Mouse (Mus musculus): ENCODE results near the gene Mrgpre. TPM values are rescaled to one million over a fixed set of nuclear protein-coding genes. Genes with fewer than 3 reads are reported as not detected.

The Mrgpre gene
- 0.36 TPM in 1 of 2 replicates, not detected in the other for total RNA-seq (2015; ENCODE audit: low replicate concordance)
- total RNA-seq (2017; ENCODE audit: low replicate concordance): 0.38 TPM in 1 of 2 replicates, not detected in the other

- ATAC-seq (replicated peaks; ENCODE audit: low FRiP score, poor library complexity, severe bottlenecking): no peak
These were observed at the start of gene Mrgpre for GRCm38 (mm10) chr7:143783996-143784829. Gene Mrgpre (minus strand): TSS chr7:143784500.

- no peak for ATAC-seq (replicated peaks; ENCODE audit: low FRiP score, poor library complexity, severe bottlenecking)
These were observed 49.4 kb upstream of the Mrgpre start for GRCm38 (mm10) chr7:143833581-143834190.

GRCm38 (mm10) chr7:143832611-143833010, 48.3 kb upstream of the Mrgpre start:
- ATAC-seq (replicated peaks; ENCODE audit: low FRiP score, poor library complexity, severe bottlenecking): no peak

- no peak for ATAC-seq (replicated peaks; ENCODE audit: low FRiP score, poor library complexity, severe bottlenecking)
These were observed 47.9 kb upstream of the Mrgpre start for GRCm38 (mm10) chr7:143832196-143832595.

- no peak; the same call in 1 of the 2 replicates for ATAC-seq (replicated peaks; ENCODE audit: low FRiP score, poor library complexity, severe bottlenecking)
These were observed 46.1 kb upstream of the Mrgpre start for GRCm38 (mm10) chr7:143830399-143830798.

GRCm38 (mm10) chr7:143829504-143830331, 45.4 kb upstream of the Mrgpre start:
- ATAC-seq (replicated peaks; ENCODE audit: low FRiP score, poor library complexity, severe bottlenecking): peak; percentile 98

- no peak for ATAC-seq (replicated peaks; ENCODE audit: low FRiP score, poor library complexity, severe bottlenecking)
These were observed 42.7 kb upstream of the Mrgpre start for GRCm38 (mm10) chr7:143826985-143827384.

- ATAC-seq (replicated peaks; ENCODE audit: low FRiP score, poor library complexity, severe bottlenecking): no peak
These were observed 38.9 kb upstream of the Mrgpre start for GRCm38 (mm10) chr7:143823266-143823605.

- peak; percentile 97 for ATAC-seq (replicated peaks; ENCODE audit: low FRiP score, poor library complexity, severe bottlenecking)
These were observed 38.3 kb upstream of the Mrgpre start, which contains the start of the genes Nadsyn1 and Dhcr7 for GRCm38 (mm10) chr7:143822375-143823265. Gene Nadsyn1 (minus strand): TSS chr7:143822849. Gene Dhcr7 (plus strand): TSS chr7:143823145.

- ATAC-seq (replicated peaks; ENCODE audit: low FRiP score, poor library complexity, severe bottlenecking): no peak
These were observed 36.9 kb upstream of the Mrgpre start for GRCm38 (mm10) chr7:143821241-143821640.

GRCm38 (mm10) chr7:143819201-143819600, 34.9 kb upstream of the Mrgpre start:
- ATAC-seq (replicated peaks; ENCODE audit: low FRiP score, poor library complexity, severe bottlenecking): no peak

GRCm38 (mm10) chr7:143808909-143809308, 24.6 kb upstream of the Mrgpre start:
- no peak for ATAC-seq (replicated peaks; ENCODE audit: low FRiP score, poor library complexity, severe bottlenecking)

- no peak for ATAC-seq (replicated peaks; ENCODE audit: low FRiP score, poor library complexity, severe bottlenecking)
These were observed 20.9 kb upstream of the Mrgpre start for GRCm38 (mm10) chr7:143805199-143805624.

GRCm38 (mm10) chr7:143801195-143802065, 17.1 kb upstream of the Mrgpre start:
- ATAC-seq (replicated peaks; ENCODE audit: low FRiP score, poor library complexity, severe bottlenecking): no peak

- ATAC-seq (replicated peaks; ENCODE audit: low FRiP score, poor library complexity, severe bottlenecking): no peak
These were observed 16.5 kb upstream of the Mrgpre start for GRCm38 (mm10) chr7:143800770-143801169.

- no peak for ATAC-seq (replicated peaks; ENCODE audit: low FRiP score, poor library complexity, severe bottlenecking)
These were observed 14.5 kb upstream of the Mrgpre start for GRCm38 (mm10) chr7:143798783-143799182.

GRCm38 (mm10) chr7:143793121-143793520, 8.8 kb upstream of the Mrgpre start:
- no peak for ATAC-seq (replicated peaks; ENCODE audit: low FRiP score, poor library complexity, severe bottlenecking)

- no peak for ATAC-seq (replicated peaks; ENCODE audit: low FRiP score, poor library complexity, severe bottlenecking)
These were observed 8.2 kb upstream of the Mrgpre start for GRCm38 (mm10) chr7:143792336-143792985.
